Mouse (Mus musculus) intestine, postnatal 0 days (tissue): ENCODE data around the gene Insl5. TPM values are rescaled to one million over a fixed set of nuclear protein-coding genes. Genes with fewer than 3 reads are reported as not detected.

Experiments used
- ATAC-seq: fragments of 200-750 bp; cut with Nextera tagmentation; 2 replicates; pipeline ENCODE4 v1.8.0; 2017; ENCODE audit warnings: mild to moderate bottlenecking, moderate TSS enrichment, moderate library complexity
- H3K27ac ChIP-seq: fragments of 300-500 bp; sonication (generic); 2 replicates; pipeline ENCODE4 v1.5.1; 2014; ENCODE audit warnings: mild to moderate bottlenecking, low read depth, low read length, moderate library complexity
- H3K27me3 ChIP-seq: fragments of 300-500 bp; sonication (generic); replicated peaks from 2 replicates; pipeline ENCODE4 v1.6.1; 2014; ENCODE audit warnings: low read length, mixed read lengths; ENCODE audit not compliant: control insufficient read depth, insufficient read depth
- H3K36me3 ChIP-seq: fragments of 300-500 bp; sonication (generic); 2 replicates; pipeline ENCODE4 v1.6.1; 2014; ENCODE audit warnings: mild to moderate bottlenecking, moderate library complexity; ENCODE audit not compliant: control insufficient read depth, insufficient read depth
- H3K4me1 ChIP-seq: fragments of 300-500 bp; sonication (generic); replicated peaks from 2 replicates; pipeline ENCODE4 v1.6.1; 2014; ENCODE audit warnings: antibody characterized with exemption, low read length, mixed read lengths; ENCODE audit not compliant: control insufficient read depth, insufficient read depth
- H3K4me2 ChIP-seq: fragments of 300-500 bp; sonication (generic); replicated peaks from 2 replicates; pipeline ENCODE4 v1.6.1; 2014; ENCODE audit warnings: low read depth, mild to moderate bottlenecking, moderate library complexity
- H3K4me3 ChIP-seq: fragments of 300-500 bp; sonication (generic); 2 replicates; pipeline ENCODE4 v1.5.1; 2014; ENCODE audit warnings: low read depth, low read length
- H3K9ac ChIP-seq: fragments of 300-500 bp; sonication (generic); 2 replicates; pipeline ENCODE4 v1.6.1; 2014; ENCODE audit warnings: mild to moderate bottlenecking, low read depth, low read length
- H3K9me3 ChIP-seq: fragments of 300-500 bp; sonication (generic); 2 replicates; pipeline ENCODE4 v1.6.1; 2016; ENCODE audit warnings: mixed run types; ENCODE audit not compliant: control insufficient read depth
- CTCF ChIP-seq: sonication (generic); IDR thresholded peaks from 2 replicates; pipeline ENCODE4 v1.5.1; 2016; ENCODE audit warnings: low read depth, mild to moderate bottlenecking, control low read depth, antibody characterized with exemption, moderate library complexity
- WGBS: fragments of 180-500 bp; shearing (Covaris S2); extraction: QIAGEN DNeasy Blood & Tissue Kit; methylation state at CpG from one replicate; pipeline ENCODE4 v1.1.7; 2014; 5-methylcytosine and 5-hydroxymethylcytosine counted together
- polyA plus RNA-seq: library from polyadenylated mRNA; unstranded; fragments of >200 nt; fragmentation: Nextera tagmentation; extraction: Ambion mirVana; gene quantifications from 2 replicates; pipeline ENCODE4 v1.2.1, GENCODE M21; 2015

Gene Insl5
- polyA plus RNA-seq = 14.0 and 18.0 TPM in 2 replicates

DNA sequence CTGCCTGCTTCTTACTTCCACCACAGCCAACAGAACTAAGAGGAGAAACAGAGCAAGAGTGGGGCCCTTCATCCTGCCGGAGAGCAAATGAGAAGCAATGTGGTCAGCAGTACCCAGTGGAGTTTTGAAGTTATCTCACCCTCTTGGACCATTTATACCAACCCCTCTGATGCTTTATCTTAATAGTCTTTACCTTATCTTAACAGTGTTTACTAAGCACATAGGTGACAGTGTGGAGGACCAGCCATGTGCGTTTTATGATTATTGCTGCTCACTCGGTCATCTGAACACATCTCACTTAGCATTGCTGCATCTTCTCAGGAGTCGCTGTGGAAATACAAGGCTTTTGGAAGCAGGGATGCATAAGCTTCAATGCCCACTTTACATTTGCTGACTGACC, at the start of gene Insl5:
TSS of gene Insl5 (minus strand) at position 222 of the 400 bp plus-strand sequence.
- no peak within 1 kb of the TSS for H3K27ac ChIP-seq
- ATAC-seq = no peak
- 31% methylated on average over 4 of the region's 4 CpGs for WGBS
- H3K9ac ChIP-seq = no peak within 1 kb of the TSS
- no peaks in the 10 kb centered on the region for H3K9me3 ChIP-seq
- no peaks in the 10 kb centered on the region for H3K36me3 ChIP-seq
- H3K4me1 ChIP-seq = no peaks in the 10 kb centered on the region
- H3K4me2 ChIP-seq = no peak within 1 kb of the TSS
- no peak for TF ChIP-seq CTCF
- H3K4me3 ChIP-seq = no peak within 1 kb of the TSS
- 0 out of 2 replicates have a peak, but pooled peaks cover 5% of the 10 kb centered on the region for H3K27me3 ChIP-seq

DNA sequence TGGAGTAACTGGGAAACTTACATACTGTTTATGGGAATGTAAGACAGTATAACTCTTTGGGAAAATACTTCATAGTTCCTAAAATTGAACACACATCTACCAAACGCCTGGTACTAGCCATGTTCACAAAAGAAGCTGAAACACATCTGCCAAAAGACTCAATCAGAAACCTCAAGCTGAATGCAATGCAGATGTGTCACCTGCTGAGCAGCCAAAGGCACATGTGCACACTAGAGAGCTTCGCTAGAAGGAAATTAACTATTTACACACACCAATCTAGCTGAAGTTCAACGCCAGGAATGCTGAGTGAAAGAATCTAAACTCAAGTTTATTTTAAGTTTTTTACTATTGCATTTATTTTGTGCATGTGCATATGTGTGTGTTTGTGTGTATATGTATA, 44.0 kb upstream of the Insl5 start:
- Histone ChIP-seq H3K9me3 (no peaks in the 10 kb centered on the region), H3K4me2 (no peak overlapping the region), H3K4me3 (no peak overlapping the region), H3K9ac (no peak overlapping the region), H3K27ac (no peak overlapping the region), H3K4me1 (no peaks in the 10 kb centered on the region), H3K27me3 (no peaks in the 10 kb centered on the region), H3K36me3 (no peaks in the 10 kb centered on the region)
- 85% methylated on average over 3 of the region's 3 CpGs for WGBS
- no peak for TF ChIP-seq CTCF
- ATAC-seq = no peak

DNA sequence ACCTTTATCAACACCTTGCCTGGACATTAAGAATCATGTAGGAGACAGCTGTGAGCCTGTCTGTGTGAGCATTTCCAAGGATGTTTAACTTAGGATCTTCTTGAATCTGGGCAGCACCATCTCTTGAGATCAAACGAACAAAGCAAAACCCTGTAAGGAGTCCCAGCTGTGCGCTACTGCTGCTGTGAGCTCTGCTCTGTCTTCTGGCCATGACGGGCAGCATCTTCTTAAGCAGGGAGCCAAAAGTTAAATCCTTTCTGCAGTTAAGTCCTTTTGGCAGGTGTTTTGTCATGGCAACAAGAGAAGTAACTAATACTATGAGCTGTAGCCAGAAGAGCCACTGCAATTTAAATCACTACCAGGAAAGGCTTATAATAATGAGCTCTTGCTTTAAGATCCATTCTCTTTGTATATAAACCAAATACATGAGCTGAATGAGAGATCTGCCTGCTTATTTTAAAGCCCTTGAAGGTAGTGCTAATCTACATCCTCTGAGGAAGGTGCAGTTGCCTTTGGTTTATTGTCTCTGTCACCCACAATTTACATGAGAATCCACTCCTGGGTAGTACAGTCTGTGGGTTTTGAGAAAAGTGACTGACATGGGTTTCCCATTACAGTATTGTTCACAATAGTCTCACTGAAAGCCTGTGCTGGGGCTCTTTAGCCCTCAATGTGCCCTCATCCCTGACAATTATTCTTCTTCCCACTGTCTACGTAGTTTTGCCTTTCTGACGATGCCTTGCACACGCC, 41.4 kb upstream of the Insl5 start:
- Histone ChIP-seq H3K27me3 (no peaks in the 10 kb centered on the region), H3K9me3 (no peaks in the 10 kb centered on the region), H3K4me2 (no peak overlapping the region), H3K27ac (no peak overlapping the region), H3K36me3 (no peaks in the 10 kb centered on the region), H3K4me1 (no peaks in the 10 kb centered on the region), H3K4me3 (no peak overlapping the region), H3K9ac (no peak overlapping the region)
- TF ChIP-seq CTCF = no peak
- no peak for ATAC-seq
- 72% methylated on average over 6 of the region's 6 CpGs for WGBS

DNA sequence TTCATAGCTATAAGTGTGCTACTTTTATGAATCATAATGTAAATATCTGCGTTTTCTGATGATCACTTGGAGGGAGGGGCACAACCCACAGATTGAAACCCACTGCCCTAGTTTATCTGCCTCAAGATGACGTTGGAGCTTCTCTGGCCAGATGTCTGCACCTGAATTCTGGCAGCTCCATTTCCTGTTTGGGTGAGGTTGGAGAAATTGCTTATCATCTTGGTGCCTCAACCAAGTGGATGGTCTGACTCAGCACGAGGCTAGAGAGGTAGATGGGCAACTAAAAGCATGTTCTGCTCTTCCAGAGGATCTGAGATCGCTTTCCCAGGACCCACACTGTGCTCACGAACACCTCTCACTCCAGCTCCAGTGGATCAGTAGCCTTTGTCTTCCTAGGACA, 38.3 kb upstream of the Insl5 start:
- 53% methylated on average over 5 of the region's 5 CpGs for WGBS
- no peaks in the 10 kb centered on the region for H3K4me1 ChIP-seq
- H3K27ac ChIP-seq = no peak overlapping the region
- H3K36me3 ChIP-seq = no peaks in the 10 kb centered on the region
- H3K9ac ChIP-seq = no peak overlapping the region
- no peak for TF ChIP-seq CTCF
- H3K9me3 ChIP-seq = no peaks in the 10 kb centered on the region
- H3K4me2 ChIP-seq = no peak overlapping the region
- no peak overlapping the region for H3K4me3 ChIP-seq
- no peaks in the 10 kb centered on the region for H3K27me3 ChIP-seq
- no peak for ATAC-seq

DNA sequence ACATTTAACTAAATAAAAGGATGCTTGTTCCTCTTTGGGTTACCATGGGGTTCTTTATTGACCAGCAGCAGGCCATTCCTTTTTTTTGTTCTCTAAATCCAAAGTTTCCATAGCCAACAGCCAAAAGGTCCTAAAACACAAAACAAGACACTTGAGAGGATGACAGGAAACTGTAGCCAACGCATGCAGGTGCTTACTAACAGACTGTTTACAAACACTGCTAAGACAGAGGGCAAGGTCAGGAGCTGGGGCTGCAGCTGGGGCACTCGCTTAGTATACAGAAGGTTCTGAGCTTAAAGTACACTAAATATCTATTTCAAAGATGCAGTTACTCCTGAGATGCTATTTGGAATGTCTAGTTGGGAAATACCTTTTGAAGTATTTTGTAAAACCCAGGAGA, 37.8 kb upstream of the Insl5 start:
- Histone ChIP-seq H3K9ac (no peak overlapping the region), H3K27me3 (no peaks in the 10 kb centered on the region), H3K4me2 (no peak overlapping the region), H3K4me3 (no peak overlapping the region), H3K36me3 (no peaks in the 10 kb centered on the region), H3K9me3 (no peaks in the 10 kb centered on the region), H3K27ac (no peak overlapping the region), H3K4me1 (no peaks in the 10 kb centered on the region)
- no peak for ATAC-seq
- WGBS = 68% methylated on average over 2 of the region's 2 CpGs
- TF ChIP-seq CTCF = no peak

DNA sequence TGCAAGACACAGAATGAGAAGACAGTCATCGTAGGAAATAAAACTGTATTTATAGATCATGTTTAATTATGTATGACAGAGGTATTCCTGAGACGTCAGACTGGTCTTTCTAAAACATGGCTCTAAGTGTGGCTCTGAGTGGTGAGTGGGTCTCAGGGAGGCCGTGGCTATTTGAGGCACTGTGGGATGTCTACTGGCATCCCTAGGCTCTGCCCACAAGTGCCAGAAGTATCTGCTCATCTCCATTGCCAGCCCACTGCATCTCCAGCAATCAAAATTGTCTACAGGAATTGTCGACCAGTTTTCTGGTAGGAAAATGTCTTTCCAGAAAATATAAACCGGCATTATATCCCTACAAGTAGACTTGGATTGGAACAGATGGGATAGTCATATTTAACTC, 30.3 kb upstream of the Insl5 start:
- H3K9me3 ChIP-seq = no peaks in the 10 kb centered on the region
- H3K4me3 ChIP-seq = no peak overlapping the region
- H3K4me2 ChIP-seq = no peak overlapping the region
- no peaks in the 10 kb centered on the region for H3K4me1 ChIP-seq
- H3K27me3 ChIP-seq = no peaks in the 10 kb centered on the region
- TF ChIP-seq CTCF = no peak
- no peak overlapping the region for H3K27ac ChIP-seq
- 86% methylated on average over 5 of the region's 5 CpGs for WGBS
- no peaks in the 10 kb centered on the region for H3K36me3 ChIP-seq
- no peak for ATAC-seq
- no peak overlapping the region for H3K9ac ChIP-seq
